Mouse (Mus musculus) urinary bladder, adult 2 months (tissue): ENCODE measurements around the gene Sema7a. TPM values are rescaled to one million over a fixed set of nuclear protein-coding genes. Genes with fewer than 3 reads are reported as not detected.

Source experiments
- DNase-seq: peaks from one replicate; pipeline ENCODE4 v3.0.0; 2022; ENCODE audit warnings: low spot score
- polyA plus RNA-seq: library from polyadenylated mRNA; depleted of rRNA; stranded (reverse); fragments of >200 nt; gene quantifications from 2 replicates; pipeline ENCODE4 v1.2.3, GENCODE M21; 2012

The Sema7a gene
- polyA plus RNA-seq, 1 experiment = 13.6 TPM

DNA sequence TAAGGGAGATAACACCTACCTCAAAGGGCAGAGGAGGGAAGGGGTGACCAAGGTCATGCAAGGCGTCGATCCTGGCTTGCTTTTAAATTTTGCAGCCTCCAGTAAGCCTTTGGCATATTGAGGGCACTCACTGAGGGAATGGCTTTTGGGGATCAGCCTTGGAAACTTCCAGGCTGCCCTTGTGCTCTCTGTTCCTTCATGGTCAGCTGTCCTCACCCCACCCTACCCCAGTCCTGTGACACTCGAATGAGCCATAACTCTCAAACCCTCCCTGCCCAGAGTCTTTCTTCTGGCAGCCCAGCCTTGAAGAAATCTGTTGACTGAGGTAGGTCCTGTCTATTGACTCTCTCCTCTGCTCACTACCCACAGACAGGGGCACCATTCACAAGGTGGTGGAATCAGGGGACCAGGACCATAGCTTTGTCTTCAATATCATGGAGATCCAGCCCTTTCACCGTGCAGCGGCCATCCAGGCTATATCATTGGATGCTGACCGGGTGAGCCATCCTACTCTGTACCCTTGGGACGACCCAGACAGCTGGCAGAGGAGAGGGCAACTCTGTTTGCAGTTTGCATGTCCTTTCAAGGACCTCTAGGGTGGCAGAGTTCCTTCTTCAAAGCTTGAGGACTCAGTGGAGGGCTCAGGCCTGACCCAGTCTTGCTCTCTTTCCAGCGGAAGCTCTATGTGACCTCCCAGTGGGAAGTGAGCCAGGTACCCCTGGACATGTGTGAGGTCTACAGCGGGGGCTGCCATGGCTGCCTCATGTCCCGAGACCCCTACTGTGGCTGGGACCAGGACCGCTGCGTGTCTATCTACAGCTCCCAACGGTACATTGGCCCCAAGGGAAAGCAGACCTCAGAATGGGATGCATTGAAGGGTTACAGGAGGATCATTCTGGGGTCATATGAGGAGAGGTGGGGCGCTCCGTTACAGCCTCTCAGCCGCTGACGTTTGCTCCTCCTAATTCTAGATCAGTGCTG is 20.3 kb downstream of the Sema7a start:
- no peak for DNase-seq

DNA sequence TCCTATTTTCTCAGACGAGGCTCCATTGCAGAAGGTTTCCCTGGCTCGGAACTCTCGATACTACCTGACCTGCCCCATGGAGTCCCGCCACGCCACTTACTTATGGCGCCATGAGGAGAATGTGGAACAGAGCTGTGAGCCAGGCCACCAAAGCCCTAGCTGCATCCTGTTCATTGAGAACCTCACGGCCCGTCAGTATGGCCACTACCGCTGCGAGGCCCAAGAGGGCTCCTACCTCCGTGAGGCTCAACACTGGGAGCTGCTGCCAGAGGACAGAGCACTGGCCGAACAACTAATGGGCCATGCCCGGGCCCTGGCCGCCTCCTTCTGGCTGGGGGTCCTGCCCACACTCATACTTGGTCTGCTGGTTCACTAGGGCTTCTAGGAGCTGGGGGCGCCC is 21.3 kb downstream of the Sema7a start:
- no peak for DNase-seq

DNA sequence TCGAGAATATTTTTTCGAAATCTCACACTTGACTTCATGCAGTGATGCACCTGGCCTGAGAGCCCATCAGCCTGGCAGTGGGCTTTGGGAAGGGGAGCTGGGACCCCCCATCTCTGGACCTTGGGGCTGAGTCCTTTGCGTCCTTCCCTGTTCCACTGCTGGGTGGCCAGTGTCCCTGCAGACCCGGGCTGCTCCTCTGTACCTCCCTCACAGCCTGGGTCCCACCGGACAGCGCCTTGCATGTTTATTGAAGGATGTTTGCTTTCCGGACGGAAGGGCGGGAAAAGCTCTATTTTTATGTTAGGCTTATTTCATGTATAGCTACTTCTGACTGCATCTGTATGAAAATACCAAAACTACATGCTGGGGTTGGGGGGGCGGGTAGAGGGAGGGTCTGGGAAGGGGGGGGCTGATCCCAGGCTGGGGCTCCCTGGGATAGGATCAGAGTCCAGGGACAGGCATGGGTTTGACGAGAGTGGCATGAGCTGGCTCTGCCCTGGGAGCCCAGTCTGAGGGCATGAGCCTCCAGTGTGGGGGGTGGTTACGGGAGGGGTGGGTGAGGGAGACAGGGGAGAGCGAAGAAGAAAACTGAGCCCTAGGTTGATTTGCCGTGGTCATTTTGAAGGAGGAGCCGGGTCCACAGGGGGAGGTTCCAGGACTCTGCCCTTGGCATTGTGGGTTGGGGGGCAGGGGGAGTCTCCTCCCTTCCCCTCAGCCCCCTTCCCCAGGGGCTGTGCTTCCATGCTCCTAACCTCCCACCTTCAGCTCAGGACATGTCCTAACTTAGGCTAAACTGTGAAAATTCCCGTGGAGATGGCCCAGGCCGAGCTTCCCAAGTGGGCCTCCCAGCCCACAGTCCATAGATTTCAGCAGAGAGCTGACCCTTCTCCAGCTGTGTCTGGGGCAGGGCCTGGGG is 22.2 kb downstream of the Sema7a start:
- no peak for DNase-seq

DNA sequence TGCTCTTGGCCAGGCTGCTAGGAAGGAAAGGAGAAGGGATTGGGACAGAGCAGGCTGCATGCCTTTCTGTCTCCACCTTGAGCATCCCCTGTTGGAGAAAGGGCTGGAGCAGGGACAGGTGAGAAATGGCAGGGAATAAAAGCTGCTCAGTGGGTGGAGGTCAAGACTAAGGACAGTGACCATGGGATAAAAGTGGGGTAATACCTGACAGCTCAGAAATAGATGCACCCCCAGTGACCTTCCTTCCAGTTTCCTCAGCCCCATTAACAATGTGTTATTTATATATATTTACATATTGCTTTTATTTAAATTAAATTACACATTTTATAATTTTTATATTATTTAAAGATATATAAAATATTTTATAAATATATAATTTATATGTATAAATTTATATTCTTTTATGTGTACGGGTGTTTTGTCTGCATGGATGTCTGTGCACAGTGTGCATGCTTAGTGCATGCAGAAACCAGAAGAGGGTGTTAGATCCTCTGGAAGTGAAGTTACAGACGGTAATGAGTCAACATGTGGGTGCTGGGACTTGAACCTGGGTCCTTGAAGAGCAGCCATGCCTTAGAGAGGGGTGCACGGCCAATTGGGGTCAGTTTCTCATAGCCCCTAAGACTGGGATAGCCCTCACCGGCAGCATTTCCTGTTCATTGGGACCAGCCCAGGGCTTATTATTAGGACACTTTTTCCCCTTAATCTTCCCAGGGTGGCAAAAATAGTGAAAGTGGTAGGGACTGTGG is 23.5 kb downstream of the Sema7a start:
- no peak for DNase-seq

DNA sequence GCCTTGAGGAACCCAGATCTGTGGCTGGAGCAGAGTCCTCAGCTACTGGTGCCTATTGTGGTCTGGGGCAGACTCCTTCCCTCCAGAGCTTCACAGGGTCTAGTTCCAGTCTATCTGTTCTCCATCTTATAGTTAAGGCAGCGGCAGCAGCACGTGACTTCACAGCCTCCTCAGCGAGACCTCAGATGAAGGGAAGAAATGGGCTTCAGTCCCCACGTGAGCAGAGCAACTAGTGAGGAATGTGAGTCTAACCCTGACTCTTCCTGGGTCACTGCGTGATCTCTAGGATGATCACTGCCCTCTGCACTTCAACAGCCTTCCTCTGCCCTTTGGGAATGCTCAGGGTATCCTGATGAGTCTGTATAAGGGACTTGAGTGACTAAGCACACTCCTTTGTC is 24.1 kb downstream of the Sema7a start:
- no peak for DNase-seq

DNA sequence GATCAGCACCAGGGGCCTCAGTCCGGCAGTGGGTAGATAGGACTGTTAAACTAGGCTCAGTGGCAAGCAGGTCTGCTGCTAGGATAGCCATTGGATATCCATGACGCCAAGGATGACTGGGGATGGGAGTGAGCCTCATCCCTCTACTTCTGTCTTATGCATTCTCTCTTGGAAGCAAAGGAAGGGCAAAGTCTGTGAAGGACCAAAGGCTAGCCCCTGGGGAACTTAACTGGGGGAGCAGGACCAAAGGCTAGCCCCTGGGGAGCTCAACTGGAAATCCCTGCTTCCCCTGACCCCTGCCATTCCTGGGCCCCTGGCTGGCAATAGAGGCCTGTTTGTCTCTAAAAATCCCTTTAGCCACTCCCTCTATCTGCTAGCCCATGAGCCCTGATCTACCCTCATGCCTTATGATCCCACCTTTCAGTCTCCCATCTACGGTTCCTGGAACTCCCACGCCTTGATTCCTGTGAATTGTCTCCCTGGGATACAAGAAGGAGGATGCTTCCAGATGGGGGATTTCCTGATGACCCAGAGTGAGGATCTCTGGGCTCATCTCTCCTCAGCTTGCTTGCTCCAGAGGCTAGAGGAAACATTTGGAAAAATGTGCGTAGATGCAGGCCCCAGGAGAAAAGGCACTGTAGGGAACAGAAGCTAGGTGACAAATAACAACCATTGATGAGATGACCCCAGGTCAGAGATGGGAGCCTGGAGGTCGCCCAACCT is 24.8 kb downstream of the Sema7a start:
- DNase-seq = no peak

DNA sequence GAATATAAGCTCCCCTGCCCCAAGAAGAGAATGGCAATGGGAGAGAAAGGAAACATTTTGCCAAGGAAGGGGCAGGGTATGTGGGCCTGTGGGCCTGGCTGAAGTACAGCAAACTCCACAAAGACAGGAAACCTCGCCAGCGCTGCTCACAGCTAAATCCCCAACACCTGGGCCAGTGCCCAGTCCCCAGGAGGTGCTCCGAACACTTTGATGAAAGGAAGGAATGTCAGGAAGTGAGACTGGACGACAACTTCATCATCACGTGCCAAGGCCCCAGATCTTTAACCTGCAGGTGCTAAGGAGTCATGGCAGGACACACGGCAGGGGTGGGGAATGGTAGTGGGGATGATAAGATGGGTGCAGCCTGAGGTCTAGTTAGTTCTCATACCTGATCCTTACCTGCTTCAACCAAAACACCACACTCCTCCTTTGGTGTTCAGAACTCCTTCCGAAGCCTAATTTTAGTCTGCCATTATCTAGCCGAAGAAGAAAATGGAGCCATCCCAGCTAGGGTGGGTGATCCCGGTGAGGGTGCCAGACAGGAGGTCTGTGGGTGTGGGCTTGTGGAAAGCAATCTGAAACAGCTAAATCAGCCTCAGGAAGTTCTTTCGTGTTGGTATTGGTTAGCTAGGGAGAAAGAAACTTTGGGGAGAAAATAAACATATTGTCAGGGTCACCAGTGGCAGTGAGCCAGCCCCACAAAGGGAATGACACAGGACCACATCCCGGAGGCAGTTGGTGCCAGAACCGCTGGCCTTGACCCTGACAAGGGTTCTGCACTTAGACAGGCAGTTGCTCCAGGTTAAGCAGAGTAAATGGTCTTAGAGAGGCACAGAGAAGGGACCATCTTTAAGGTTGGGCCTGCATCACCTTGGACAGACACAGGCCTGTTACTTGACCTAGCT is 25.6 kb downstream of the Sema7a start:
- no peak for DNase-seq

DNA sequence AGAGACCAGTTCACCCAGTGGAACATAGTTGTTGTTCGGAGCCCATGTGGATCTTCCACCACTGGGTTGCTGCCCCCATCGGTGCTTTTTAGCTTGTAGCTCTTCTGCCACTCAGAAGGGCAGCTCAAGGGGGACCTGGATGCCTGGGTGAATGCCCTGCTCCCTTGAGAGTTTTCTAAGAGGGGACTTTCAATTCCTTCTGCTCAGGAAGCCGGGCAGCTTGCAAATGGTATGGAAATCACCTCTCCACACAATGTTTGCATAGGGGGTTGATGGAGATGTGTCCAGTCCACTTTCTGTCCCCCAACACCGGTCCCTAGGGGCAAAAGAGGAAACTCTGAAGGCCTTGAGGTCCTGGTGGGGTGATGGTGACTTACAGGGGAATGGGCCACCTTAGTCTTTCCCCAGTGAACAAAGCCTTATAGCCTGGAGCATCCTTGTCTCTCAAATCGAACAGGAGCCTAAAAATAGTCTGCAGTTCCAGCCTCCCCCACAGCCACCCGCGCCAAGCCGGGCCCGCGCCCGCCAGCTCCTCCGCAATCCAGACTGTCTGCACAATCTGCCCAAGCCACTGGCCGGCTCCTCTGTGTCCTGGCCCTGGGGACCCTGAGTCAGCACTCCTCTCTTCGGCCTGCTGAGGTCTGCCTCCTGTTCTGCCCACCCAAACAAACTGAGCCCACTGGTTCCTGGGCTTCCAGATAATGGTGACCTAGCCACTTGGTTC is 27.5 kb downstream of the Sema7a start:
- no peak for DNase-seq

DNA sequence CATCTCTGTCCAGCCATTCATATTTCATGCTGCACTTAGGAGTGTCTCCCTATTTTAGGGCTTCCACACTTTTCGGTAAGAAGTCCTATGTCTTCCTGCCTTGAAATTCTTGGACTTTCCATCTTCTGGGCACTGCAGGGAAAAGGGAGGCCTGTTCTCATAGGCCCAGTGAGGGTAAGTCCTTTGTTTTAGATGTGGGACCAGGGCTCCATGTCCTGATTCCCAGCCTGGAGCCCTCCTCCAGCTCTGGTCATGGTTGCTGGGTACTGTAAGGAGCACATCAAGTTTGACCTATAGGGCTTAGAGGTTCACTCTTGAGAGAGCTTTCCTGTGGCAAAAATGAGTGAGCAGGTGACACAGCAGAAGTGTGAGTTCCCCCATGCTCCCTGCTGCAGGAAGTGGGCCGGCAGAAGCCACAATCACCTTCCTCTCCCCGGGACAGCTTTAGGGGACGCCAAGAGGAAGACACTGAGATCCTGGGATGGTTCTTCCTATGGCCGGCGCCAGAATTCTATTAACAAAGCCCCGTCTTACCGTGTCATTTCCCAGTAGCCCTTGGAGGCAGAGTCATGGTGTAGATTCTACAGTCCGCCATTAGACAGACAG is 28.4 kb downstream of the Sema7a start:
- no peak for DNase-seq

DNA sequence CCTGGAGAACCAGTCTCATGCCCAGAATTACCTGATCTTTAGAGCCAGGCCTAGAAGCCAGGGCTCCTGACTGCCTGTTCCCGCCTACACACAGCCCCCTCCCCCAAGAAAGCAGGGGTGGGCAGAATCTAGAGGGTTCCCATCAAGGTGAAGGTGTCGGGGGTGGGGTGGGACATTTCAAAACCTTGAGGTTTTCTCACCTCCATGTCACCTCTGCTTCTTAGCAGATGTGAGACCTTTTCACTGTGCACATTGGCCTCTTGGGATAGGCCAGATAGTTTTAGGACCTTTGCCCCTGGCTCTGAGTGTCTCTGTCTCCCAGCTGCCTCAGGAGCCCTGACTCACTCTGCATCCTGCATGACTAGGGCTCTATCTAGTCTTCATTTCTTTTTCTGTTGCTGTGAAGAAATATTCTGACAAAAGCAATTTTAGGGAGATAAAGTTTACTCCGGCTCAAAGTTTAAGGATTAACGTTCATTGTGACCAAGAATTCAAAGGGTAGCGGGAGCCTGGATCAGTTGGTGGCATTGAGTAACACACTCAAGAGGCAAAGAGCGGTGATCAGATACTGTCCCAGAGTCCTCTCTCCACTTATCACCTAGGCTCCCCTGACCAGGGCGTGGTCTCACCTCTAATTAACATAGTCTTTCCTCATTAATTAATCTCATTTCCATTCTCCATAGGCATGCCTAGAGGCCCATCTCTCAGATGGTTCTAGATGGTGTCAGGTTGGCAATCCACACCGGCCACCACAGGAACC is 29.1 kb downstream of the Sema7a start:
- no peak for DNase-seq

DNA sequence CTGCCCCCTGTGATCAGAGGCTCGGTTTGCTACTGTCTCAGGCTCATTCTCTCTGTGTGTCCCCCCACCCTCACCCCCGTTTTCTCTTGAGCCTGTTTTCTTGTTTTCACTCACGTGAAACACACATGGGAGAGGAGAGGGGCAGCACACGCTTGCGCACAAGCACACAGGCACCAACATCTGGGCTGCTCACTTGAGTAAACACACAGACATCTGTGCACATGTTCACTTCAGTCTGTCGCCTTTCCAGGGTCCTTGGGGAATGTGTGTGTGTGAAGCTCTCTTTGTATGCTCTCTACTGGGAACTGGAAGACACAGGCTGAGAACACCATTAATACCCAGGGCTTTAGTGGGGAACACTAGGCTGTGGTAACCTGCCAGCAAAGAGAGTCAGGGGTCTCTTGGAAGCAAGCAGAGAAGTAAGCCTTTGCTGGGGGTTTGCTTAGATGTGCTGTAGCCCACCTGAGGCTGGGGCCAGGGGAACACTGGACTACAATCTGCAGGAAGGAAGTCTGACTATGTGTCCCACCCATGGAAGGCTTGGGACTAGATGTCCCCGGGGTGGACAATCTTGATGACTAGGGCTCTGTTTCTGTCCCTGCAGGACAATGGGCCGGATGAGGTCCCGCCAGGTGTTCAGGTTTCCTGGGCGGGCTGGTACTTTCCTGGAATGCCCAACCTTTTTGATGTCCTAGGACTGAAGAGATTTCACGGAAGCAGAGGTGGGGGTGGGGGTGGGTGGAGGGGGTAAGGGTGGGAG is 30.0 kb downstream of the Sema7a start:
- DNase-seq = no peak

DNA sequence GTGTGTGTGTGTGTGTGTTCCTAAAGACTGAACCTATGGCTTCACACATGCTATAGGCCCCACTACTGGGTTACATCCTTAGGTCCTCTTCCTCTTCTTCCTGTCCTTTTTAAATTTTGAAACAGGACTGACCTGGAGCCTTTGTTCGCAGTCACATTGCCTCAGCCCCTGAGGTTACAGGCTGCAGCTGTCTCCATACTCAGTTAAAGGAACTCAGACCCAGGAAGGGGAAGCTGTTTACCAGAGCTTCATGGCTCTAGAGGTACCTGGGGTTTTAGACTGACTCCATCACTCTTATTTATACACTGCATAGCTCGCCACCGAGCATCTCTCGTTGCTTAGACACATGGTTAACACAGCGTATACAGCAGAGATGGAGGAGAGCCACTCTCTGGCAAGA is 31.5 kb downstream of the Sema7a start:
- DNase-seq = no peak

DNA sequence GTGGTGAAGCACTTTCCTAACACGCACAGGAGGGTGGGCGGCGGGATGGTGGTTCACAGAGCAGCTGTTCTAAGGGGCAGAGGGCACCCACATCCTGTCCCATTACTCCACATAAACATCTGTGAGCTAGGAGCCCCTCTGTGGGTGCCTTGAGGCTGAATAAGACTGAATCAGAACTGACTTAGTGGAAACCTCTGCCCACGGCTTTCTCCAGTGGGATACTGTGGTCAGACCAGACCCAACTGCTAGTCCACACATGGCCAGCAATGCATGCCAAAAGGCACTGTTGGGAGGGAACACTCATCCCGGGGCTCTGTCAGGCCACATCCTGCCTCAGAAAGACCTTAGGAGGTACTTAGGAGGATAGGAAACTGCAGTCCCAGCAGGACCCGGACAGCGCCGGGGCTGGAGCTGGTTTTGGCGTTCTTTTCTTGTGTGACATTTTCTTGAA is 32.3 kb downstream of the Sema7a start:
- no peak for DNase-seq

DNA sequence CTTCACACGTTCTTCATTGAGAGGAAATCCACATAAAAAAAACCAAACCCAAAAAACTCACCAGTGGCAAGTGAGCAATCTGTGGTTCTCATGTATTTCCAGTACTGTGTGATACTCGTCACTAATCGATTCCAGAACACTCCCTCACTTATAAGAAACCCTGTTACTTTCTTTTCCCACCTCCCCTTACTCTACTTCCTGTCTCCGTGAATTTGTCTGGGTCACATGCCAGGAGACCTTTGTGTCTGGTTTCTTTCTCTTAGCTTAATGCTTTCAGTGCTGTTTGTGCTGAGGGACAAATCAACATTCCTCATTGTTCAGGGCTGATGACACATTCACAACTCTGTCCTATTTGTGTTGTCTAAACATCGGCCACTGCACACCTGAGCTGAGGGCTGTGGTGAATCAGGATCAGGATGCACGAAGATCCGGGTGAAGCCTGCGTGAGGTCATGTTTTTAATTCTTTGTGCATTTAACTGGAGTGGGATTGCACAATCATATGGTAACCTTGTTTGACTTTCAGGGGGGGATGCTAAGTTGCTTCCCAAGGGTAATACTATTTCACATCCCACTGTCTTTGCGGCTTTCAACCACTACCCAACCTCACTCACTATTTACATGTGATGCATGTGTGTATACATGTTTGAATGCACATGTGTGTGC is 33.0 kb downstream of the Sema7a start:
- DNase-seq = no peak

DNA sequence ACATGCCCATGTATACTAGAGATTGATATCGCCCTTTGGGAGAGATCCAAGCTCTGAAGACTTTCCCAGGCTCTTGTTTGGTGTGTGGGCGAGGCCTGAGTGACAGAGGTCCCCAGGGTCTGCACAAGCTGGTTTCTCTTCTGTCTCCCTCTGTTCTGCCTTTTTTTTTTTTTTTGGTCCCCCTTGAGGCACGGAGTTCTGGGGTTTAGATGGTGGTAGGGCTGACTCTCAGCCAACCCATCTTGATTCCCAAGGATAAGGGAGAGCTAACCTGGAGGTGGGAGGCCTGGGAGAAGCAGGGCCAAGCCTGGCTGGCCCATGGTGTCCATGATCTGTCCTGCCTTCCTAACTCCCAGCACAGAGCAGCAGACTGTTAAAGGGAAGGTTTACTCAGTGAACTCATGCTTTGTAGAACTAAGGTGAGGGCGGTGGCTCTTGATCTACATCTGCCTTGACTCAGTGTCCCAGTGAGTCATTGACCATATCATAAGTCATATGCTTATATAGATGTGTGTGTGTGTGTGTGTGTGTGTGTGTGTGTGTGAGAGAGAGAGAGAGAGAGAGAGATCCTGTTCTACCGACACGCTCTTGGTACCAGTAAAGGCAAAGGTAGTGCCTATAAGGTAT is 33.6 kb downstream of the Sema7a start:
- DNase-seq = no peak

DNA sequence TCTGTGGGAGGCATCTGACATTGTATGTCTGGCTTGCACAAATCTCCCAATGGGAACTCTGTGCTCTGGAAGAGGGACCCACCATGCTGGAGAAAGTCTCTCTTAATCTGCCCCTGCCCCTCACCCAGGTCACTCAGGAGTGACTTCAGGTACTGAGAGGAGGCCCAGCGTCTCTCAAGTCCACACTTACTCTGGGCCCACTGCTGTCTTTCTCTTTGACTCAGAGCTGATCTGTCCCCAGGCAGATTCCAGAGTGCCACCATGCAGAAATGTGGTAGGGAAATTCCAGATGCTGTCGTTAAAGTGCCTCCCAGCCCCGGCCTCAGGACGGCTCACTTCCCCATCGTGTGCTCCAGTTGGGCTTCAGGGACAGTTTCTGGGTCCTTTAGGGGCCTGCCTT is 34.3 kb downstream of the Sema7a start:
- DNase-seq = no peak
